Mouse (Mus musculus): ENCODE measurements around the gene Zfp335. TPM values are rescaled to one million over a fixed set of nuclear protein-coding genes. Genes with fewer than 3 reads are reported as not detected.
"Not testable (repeated sequence)": the region's sequence is repeated elsewhere in the genome, so short reads cannot be mapped to it uniquely, and the experiment has no call there.

Zfp335 gene
- polyA plus RNA-seq, 1 experiment from 2014 or later = 14.6 TPM

DNA sequence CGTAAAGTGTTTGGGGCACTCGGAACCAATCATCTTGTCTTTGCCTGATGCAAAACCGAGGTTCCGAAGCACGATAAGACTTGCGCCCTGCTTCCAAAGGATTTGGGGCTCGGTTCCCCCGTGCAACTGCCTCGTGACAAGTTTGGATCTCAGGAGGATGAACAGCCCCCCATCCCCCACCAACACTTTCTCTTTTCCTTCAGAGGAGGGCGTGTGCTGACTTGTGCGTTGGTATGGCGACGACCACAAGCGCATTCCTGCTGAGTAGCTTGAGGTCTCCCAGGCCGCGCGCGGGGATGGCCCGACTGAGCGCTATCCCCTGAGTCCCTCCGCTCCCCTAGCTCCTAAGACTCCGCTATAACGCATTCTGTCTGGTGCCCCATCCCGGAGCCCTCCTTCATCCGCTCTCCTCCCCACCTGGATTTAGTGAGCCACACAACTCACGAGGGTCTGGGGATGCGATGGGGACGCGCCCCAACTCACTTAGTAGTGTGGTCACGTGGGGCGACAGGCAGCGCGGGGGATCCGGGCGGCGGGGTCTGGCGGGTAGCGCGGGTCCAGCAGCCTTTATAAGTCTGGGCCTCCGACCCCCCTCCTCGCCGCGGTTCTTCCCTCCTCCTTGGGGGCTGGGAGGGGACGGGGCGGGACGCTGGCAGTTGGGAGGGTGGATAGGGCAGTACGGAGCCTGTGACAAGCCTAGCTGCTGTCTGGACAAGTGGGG is 54.3 kb downstream of the Zfp335 start, which contains the start of gene Pltp:
Gene Pltp, minus strand, starts transcription at position 611 of the 721 bp plus-strand sequence.
- Histone ChIP-seq H3K27ac (peak within 1 kb of the TSS; percentile 59; the same call in 1 of the 2 replicates), H3K9ac (peak within 1 kb of the TSS; percentile 51), H3K4me2 (replicated peaks) (peak within 1 kb of the TSS; percentile 95), H3K9me3 (ENCODE audit: control insufficient read depth, low read length) (no peaks in the 10 kb centered on the region), H3K4me1 (replicated peaks; ENCODE audit: control insufficient read depth, insufficient read depth, low read length) (peaks cover 20% of the 10 kb centered on the region), H3K27me3 (ENCODE audit: control insufficient read depth, insufficient read depth, low read length) (peaks cover 34% of the 10 kb centered on the region), H3K4me3 (replicated peaks; ENCODE audit: low read length) (peak within 1 kb of the TSS; percentile 44), H3K36me3 (replicated peaks; ENCODE audit: control insufficient read depth, insufficient read depth) (no peaks in the 10 kb centered on the region)
- DNase-seq (ENCODE audit: low spot score) (no peak), ATAC-seq (ENCODE audit: low FRiP score) (peak; percentile 82)
- WGBS = under 1% methylated on average over 42 of the region's 47 CpGs

DNA sequence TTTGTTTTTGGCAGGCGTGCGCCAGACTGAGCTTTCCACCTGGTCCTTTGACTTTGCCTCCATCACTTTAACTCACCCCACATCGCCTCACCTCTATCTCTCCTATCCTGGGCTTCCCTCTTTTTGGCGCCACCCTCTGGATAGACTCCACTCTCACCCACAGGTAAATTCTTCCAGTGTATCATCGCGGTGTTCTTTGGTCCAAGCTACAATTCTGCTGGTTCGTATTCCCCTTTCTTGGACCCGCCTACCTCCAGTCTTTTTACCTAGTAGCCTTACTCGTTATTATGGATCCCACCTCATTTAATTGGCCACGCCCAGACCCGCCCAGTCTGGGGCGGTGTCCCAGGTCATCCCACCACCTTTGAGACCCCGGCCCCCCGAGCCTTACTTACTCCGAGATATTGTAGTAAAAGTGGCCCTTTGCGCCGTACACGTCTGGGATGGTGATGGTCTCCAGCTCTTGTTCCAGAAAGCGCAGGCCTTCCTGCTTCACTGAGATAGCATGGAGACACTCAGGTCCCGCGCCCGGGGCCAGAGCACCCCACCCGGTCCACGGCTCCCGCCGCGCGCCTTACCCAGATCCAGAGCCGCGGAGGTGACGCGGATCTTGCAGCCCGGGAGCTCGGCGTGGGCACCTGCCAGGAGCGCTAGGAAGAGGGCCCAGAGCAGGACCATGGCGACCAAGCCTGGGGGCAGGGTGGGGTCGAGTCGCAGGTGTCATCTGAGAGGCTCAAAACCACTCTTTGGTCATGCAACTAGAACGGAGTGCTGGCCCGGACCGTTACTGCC is 55.1 kb downstream of the Zfp335 start:
- Histone ChIP-seq H3K9me3 (ENCODE audit: control insufficient read depth, low read length) (no peaks in the 10 kb centered on the region), H3K27me3 (ENCODE audit: control insufficient read depth, insufficient read depth, low read length) (peaks cover 34% of the 10 kb centered on the region), H3K4me3 (replicated peaks; ENCODE audit: low read length) (peak overlapping the region; percentile 44), H3K9ac (peak overlapping the region; percentile 51), H3K27ac (0 out of 2 replicates have a peak overlapping the region, but pooled peaks have one; percentile 20), H3K36me3 (replicated peaks; ENCODE audit: control insufficient read depth, insufficient read depth) (no peaks in the 10 kb centered on the region), H3K4me1 (replicated peaks; ENCODE audit: control insufficient read depth, insufficient read depth, low read length) (peaks cover 20% of the 10 kb centered on the region), H3K4me2 (replicated peaks) (peak overlapping the region; percentile 95)
- no peak for DNase-seq (ENCODE audit: low spot score)
- no peak; the same call in 1 of the 2 replicates for ATAC-seq (ENCODE audit: low FRiP score)
- 2% methylated on average over 42 of the region's 42 CpGs for WGBS

DNA sequence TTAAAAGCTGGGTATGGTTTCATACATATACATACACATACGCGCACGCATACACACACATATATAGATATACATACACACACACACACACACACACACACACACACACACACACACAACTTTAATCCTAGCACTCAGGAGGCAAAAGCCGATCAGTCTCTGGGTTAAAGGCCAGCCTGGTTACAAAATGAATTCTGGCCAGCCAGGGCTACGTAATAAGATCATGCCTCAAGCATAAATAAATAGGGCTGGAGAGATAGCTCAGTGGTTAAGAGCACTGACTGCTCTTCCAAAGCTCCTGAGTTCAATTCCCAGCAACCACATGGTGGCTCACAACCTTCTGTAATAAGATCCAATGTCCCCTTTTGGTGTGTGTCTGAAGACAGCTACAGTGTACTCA is 56.0 kb downstream of the Zfp335 start:
- WGBS = 81% methylated on average over 5 of the region's 5 CpGs
- H3K27me3 ChIP-seq (ENCODE audit: control insufficient read depth, insufficient read depth, low read length) = peaks cover 34% of the 10 kb centered on the region
- peak overlapping the region; percentile 95 for H3K4me2 ChIP-seq (replicated peaks)

DNA sequence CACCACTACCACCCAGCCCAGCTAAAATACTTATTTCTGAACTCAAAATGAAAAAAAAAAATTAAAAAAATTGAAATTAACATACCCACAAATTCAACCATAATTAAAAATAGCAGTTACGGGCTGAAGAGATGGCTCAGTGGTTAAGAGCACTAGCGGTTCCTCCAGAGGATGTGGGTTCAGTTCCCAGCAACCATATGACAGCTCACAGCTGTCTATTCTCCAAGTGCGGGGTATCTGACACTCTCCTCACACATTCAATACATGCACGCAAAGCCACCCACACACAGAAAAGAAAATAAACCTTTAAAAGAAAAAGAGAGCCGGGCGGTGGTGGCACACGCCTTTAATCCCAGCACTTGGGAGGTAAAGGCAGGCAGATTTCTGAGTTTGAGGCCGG is 61.5 kb downstream of the Zfp335 start:
- WGBS = 91% methylated on average over 8 of the region's 8 CpGs
- DNase-seq (ENCODE audit: low spot score) (no peak), ATAC-seq (ENCODE audit: low FRiP score) (no peak)
- Histone ChIP-seq H3K27me3 (ENCODE audit: control insufficient read depth, insufficient read depth, low read length) (no peaks in the 10 kb centered on the region), H3K4me2 (replicated peaks) (no peak overlapping the region), H3K27ac (no peak overlapping the region), H3K36me3 (replicated peaks; ENCODE audit: control insufficient read depth, insufficient read depth) (no peaks in the 10 kb centered on the region), H3K4me3 (replicated peaks; ENCODE audit: low read length) (no peak overlapping the region), H3K9ac (no peak overlapping the region), H3K4me1 (replicated peaks; ENCODE audit: control insufficient read depth, insufficient read depth, low read length) (no peaks in the 10 kb centered on the region), H3K9me3 (ENCODE audit: control insufficient read depth, low read length) (no peaks in the 10 kb centered on the region)

More for the DNA sequence above, 56.0 kb downstream of the Zfp335 start:
- H3K36me3 ChIP-seq (replicated peaks; ENCODE audit: control insufficient read depth, insufficient read depth); DNase-seq (ENCODE audit: low spot score); H3K27ac ChIP-seq; H3K9me3 ChIP-seq (ENCODE audit: control insufficient read depth, low read length); H3K9ac ChIP-seq; ATAC-seq (ENCODE audit: low FRiP score): not testable (repeated sequence)
- Histone ChIP-seq H3K4me3 (replicated peaks; ENCODE audit: low read length) (peak overlapping the region; percentile 44), H3K4me1 (replicated peaks; ENCODE audit: control insufficient read depth, insufficient read depth, low read length) (peaks cover 20% of the 10 kb centered on the region)

DNA sequence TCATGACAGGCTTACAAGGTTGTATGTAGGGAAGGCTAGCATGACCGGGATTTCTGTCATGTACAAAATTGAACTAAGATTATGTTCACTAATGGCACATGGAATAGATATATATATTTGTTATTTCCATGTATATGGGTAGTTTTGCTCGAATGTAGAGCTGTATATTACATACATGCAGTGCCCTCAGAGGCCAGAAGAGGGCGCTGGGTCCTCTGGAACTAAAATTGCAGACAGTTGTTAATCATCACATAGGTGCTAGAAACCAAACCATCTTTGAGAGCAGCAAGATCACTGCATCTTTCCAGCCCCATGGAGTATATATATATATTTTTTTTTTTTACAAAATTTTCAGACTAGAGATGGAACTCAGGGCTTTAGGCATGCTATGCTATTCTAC is 65.8 kb downstream of the Zfp335 start:
- no peaks in the 10 kb centered on the region for H3K27me3 ChIP-seq (ENCODE audit: control insufficient read depth, insufficient read depth, low read length)
- no peak overlapping the region for H3K4me2 ChIP-seq (replicated peaks)
- no peaks in the 10 kb centered on the region for H3K4me1 ChIP-seq (replicated peaks; ENCODE audit: control insufficient read depth, insufficient read depth, low read length)
- no peak overlapping the region for H3K27ac ChIP-seq
- H3K36me3 ChIP-seq (replicated peaks; ENCODE audit: control insufficient read depth, insufficient read depth) = no peaks in the 10 kb centered on the region; the same call in 1 of the 2 replicates
- 51% methylated on average over 3 of the region's 3 CpGs for WGBS
- no peak overlapping the region for H3K4me3 ChIP-seq (replicated peaks; ENCODE audit: low read length)
- DNase-seq (ENCODE audit: low spot score) = no peak
- no peak overlapping the region for H3K9ac ChIP-seq
- no peaks in the 10 kb centered on the region for H3K9me3 ChIP-seq (ENCODE audit: control insufficient read depth, low read length)
- no peak for ATAC-seq (ENCODE audit: low FRiP score)

Other genes with a start within 250 kb of the Zfp335 start
- gene Wfdc11, start 237.7 kb downstream of the Zfp335 start, polyA plus RNA-seq (2014; fragmentation: Nextera tagmentation; extraction: Ambion mirVana) = not detected in 2 replicates
- gene Wfdc13, start 226.7 kb downstream of the Zfp335 start, polyA plus RNA-seq (2014; fragmentation: Nextera tagmentation; extraction: Ambion mirVana) = 0.26 TPM in 1 of 2 replicates, not detected in the other
- gene Spint4, start 213.3 kb downstream of the Zfp335 start, polyA plus RNA-seq (2014; fragmentation: Nextera tagmentation; extraction: Ambion mirVana) = not detected in 2 replicates
- gene Spint5, start 196.5 kb downstream of the Zfp335 start, polyA plus RNA-seq (2014; fragmentation: Nextera tagmentation; extraction: Ambion mirVana) = not detected in 2 replicates
- gene Wfdc3, start 165.8 kb downstream of the Zfp335 start, polyA plus RNA-seq (2014; fragmentation: Nextera tagmentation; extraction: Ambion mirVana) = 0.78 and 1.4 TPM in 2 replicates
- 46.6 and 50.3 TPM in 2 replicates for gene Dnttip1, start 165.8 kb downstream of the Zfp335 start, polyA plus RNA-seq (2014; fragmentation: Nextera tagmentation; extraction: Ambion mirVana)
- gene Ube2c, start 141.9 kb downstream of the Zfp335 start, polyA plus RNA-seq (2014; fragmentation: Nextera tagmentation; extraction: Ambion mirVana) = 59.4 and 67.9 TPM in 2 replicates
- 0.39 TPM in 1 of 2 replicates, not detected in the other for gene Tnnc2, start 131.8 kb downstream of the Zfp335 start, polyA plus RNA-seq (2014; fragmentation: Nextera tagmentation; extraction: Ambion mirVana)
- gene Snx21, start 125.9 kb downstream of the Zfp335 start, polyA plus RNA-seq (2014; fragmentation: Nextera tagmentation; extraction: Ambion mirVana) = 33.3 and 40.8 TPM in 2 replicates
- gene Acot8, start 106.9 kb downstream of the Zfp335 start, polyA plus RNA-seq (2014; fragmentation: Nextera tagmentation; extraction: Ambion mirVana) = 18.3 and 20.8 TPM in 2 replicates
- gene Zswim3, start 106.7 kb downstream of the Zfp335 start, polyA plus RNA-seq (2014; fragmentation: Nextera tagmentation; extraction: Ambion mirVana) = 16.4 and 17.0 TPM in 2 replicates
- 25.7 and 26.7 TPM in 2 replicates for gene Zswim1, start 89.1 kb downstream of the Zfp335 start, polyA plus RNA-seq (2014; fragmentation: Nextera tagmentation; extraction: Ambion mirVana)
- gene Spata25, start 83.2 kb downstream of the Zfp335 start, polyA plus RNA-seq (2014; fragmentation: Nextera tagmentation; extraction: Ambion mirVana) = not detected in 2 replicates
- 85.9 and 89.6 TPM in 2 replicates for gene Ctsa, start 78.9 kb downstream of the Zfp335 start, polyA plus RNA-seq (2014; fragmentation: Nextera tagmentation; extraction: Ambion mirVana)
- gene Neurl2, start 78.3 kb downstream of the Zfp335 start, polyA plus RNA-seq (2014; fragmentation: Nextera tagmentation; extraction: Ambion mirVana) = 5.8 and 7.9 TPM in 2 replicates
- 148 and 167 TPM in 2 replicates for gene Pltp, start 54.0 kb downstream of the Zfp335 start, polyA plus RNA-seq (2014; fragmentation: Nextera tagmentation; extraction: Ambion mirVana)
- gene Pcif1, start 32.5 kb downstream of the Zfp335 start, polyA plus RNA-seq (2014; fragmentation: Nextera tagmentation; extraction: Ambion mirVana) = 72.9 and 74.7 TPM in 2 replicates
- gene Mmp9, start 29.0 kb upstream of the Zfp335 start, polyA plus RNA-seq (2014; fragmentation: Nextera tagmentation; extraction: Ambion mirVana) = 28.8 and 33.2 TPM in 2 replicates
- 62.1 and 73.6 TPM in 2 replicates for gene Slc12a5, start 49.0 kb upstream of the Zfp335 start, polyA plus RNA-seq (2014; fragmentation: Nextera tagmentation; extraction: Ambion mirVana)
- 83.1 and 89.0 TPM in 2 replicates for gene Ncoa5, start 123.1 kb upstream of the Zfp335 start, polyA plus RNA-seq (2014; fragmentation: Nextera tagmentation; extraction: Ambion mirVana)
- gene Cd40, start 143.9 kb upstream of the Zfp335 start, polyA plus RNA-seq (2014; fragmentation: Nextera tagmentation; extraction: Ambion mirVana) = 6.3 and 8.3 TPM in 2 replicates
- not detected in 2 replicates for gene 1700025C18Rik, start 179.0 kb upstream of the Zfp335 start, polyA plus RNA-seq (2014; fragmentation: Nextera tagmentation; extraction: Ambion mirVana)